Mouse (Mus musculus): ENCODE results near the gene Psmc3ip.

Psmc3ip gene

DNA sequence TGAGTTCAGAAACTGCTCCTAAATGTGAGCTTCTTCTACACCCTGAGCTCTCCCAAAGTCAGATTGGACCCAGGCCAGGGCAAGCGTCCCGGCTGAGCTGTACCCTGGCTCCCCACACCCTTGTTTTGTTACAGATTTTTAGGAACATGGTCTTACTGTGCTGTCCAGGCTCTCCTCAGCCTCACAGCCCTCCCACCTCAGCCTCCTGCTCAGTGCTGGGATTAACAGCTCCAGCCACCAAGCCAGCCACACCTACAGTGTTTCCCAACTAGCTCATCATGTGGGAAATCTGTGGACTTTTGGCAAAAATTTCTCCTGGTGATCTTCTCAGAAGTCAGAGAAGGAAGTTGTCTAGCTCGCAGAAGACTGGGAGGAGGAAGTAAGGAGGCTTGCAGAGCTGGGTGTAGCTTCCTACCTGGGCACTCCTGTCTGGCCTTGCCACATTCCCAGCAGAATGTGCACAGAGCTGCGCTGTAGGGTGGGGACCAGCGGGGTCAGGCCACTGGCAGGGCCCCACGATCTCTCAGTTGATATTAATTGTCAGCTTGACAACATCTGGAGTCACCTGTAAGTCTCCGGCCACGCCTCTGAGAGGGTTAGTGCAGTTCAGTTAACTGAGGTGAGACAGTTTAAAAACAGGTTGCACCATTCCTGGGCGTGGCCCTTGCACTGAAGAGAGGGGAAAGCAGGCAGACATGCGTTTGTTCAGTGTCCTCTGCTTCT is 42.3 kb downstream of the Psmc3ip start:
- DNase-seq (ENCODE audit: low read depth), result no peak

DNA sequence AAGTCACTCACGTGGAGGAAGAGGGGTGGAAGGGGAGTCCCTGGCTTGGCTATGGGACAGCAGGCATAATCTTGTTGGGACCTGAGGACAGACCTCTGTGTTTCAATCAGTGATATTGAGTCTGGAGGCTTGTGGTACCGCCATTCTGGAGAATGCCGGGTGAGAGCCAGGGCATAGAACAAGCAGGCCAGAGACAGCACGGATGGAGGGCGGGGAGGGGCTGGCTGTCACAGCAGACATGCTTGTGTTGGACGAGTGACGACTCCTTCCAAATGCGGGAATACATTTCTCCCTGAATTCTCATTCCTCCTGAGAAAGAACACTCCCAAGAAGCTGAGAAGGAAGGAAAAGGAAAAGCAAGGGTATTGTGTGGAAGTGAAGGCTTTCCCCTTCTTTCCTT is 43.6 kb downstream of the Psmc3ip start:
- DNase-seq (ENCODE audit: low read depth), result no peak

DNA sequence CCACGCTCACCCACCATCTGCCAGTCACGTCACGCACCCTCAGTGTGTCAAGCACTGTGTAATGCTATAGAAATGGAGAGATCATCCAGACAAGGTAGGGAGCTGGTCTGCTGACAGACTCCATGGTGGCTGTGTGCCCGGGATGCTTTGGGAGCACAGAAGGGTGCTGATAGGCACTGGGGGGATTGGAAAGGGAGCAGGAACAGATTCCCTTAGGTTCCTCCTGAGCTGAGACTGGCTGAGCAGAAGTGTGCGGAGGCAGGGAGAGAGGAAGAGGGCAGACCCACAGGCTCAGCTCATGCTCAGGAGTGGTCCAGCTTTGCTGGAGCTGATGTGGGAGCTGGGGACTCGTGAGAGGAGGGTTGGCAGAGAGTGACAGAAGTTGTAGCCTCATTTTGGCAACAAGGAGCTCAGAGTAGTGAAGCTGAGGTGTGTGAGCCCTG is 44.2 kb downstream of the Psmc3ip start:
- DNase-seq (ENCODE audit: low read depth), result no peak

DNA sequence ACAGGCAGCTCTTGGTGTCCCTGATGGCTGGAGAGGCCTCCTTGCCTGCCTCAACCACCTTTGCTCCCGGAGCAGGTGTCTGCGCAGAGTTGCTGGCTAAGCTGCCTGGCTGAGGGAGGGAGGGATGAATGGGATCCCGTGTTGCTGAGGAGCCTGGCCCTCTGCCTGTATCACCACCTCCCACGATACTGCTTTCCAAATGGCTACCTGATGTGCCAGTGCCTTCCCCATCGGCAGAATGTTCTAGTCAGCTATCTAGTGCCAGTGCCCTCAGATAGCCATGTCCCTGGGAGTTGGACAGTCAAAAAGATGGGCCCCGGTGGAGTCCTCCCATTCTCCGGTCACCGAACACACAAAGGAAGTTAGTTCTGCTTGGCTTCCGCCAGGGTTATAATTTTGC is 44.9 kb downstream of the Psmc3ip start:
- no peak for DNase-seq (ENCODE audit: low read depth)

DNA sequence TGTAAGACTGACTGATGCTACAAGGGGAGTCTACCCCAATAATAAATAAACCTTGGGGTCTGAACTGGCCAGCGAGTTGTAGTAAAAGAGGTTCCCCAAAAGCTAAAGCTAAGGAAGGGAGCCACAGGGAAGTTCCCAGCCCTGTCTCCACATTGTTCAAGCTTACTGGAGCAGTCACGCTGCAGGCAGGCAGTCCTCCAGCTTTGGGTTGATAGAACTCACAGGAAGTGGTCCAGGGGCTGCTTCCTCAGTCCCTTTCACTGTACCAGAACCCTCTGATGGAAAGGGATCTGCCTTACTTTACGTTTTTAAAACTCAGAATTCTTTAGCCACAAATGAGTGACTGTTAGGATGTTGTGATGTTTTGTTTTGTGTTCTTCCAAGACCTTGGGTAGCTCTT is 47.7 kb downstream of the Psmc3ip start:
- DNase-seq (ENCODE audit: low read depth), result no peak

DNA sequence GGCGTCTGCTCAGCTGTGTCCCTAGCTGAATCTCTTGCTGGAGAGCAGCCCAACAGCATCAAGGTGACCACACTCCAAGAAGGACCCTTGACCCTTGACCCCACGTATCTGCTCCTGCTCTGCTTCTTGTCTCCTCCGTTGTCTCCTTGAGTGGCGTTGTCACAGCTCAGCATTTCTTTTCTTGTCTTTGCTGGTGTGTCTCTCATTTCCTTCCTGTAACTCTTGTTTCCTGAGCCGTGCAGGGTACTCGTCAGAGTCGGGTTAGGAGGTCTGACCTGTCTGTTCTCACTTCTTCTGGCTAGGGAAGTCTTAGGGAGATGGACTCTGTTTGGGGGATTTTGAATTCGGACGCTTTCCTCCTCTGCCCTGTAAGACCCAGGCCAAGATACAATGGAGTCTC is 48.8 kb downstream of the Psmc3ip start:
- no peak for DNase-seq (ENCODE audit: low read depth)

DNA sequence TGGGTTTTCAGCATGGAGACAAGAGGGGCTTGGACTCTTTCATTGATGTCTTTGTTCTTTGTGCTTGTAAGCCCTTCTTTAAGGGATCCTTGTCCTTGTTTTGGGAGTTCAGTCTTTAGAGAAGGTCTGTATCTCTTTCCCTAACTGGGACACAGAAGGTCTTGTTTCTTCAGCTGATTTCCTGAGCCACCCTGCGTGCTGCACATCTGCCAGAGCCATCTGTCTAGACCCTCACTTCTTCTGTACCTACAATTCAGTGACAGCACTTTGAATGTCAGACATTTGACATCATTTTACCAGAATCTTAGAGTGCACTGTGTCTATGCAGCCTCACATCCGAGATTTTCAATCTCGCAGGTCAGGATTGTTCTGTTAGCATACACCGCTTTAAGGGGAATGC is 49.4 kb downstream of the Psmc3ip start:
- DNase-seq (ENCODE audit: low read depth), result no peak

All from NIH3T3 (cell line).